Mouse (Mus musculus) small intestine, adult 2 months (tissue): Measurements from ENCODE around the gene Wsb2. TPM values are rescaled to one million over a fixed set of nuclear protein-coding genes. Genes with fewer than 3 reads are reported as not detected.
A peak's percentile ranks its signal among the peaks of the same experiment; 100 is the strongest.

ENCODE experiments used
- H3K27ac ChIP-seq: fragments of 200-500 bp; 2 replicates; pipeline ENCODE4 v1.5.1; 2012; ENCODE audit warnings: low read depth, low read length, control low read depth, inconsistent platforms; ENCODE audit not compliant: insufficient read depth
- H3K27me3 ChIP-seq: fragments of 200-500 bp; 2 replicates; pipeline ENCODE4 v1.6.1; 2012; ENCODE audit warnings: mild to moderate bottlenecking, moderate library complexity, low read length, inconsistent platforms; ENCODE audit not compliant: control insufficient read depth, insufficient read depth
- H3K36me3 ChIP-seq: fragments of 200-500 bp; 2 replicates; pipeline ENCODE4 v1.6.1; 2012; ENCODE audit warnings: mild to moderate bottlenecking, low read length, control low read depth, inconsistent platforms; ENCODE audit not compliant: control insufficient read depth, insufficient read depth
- H3K4me1 ChIP-seq: fragments of 200-500 bp; 2 replicates; pipeline ENCODE4 v1.6.1; 2012; ENCODE audit warnings: low read length, inconsistent platforms, mixed read lengths; ENCODE audit not compliant: control insufficient read depth, insufficient read depth, insufficient read length
- H3K4me3 ChIP-seq: fragments of 200-500 bp; 2 replicates; pipeline ENCODE4 v1.5.1; 2012; ENCODE audit warnings: low read depth, mild to moderate bottlenecking, control low read depth, inconsistent platforms, low read length, moderate library complexity
- CTCF ChIP-seq: fragments of 200-500 bp; IDR thresholded peaks from 2 replicates; pipeline ENCODE4 v1.5.1; 2012; ENCODE audit warnings: low read depth, mild to moderate bottlenecking, control low read depth, inconsistent platforms, low read length, moderate library complexity, mixed read lengths; ENCODE audit not compliant: insufficient replicate concordance, insufficient read length; ENCODE audit errors: extremely low read depth
- POLR2A ChIP-seq: fragments of 200-500 bp; IDR thresholded peaks from 2 replicates; pipeline ENCODE4 v1.6.1; 2012; ENCODE audit warnings: low read depth, mild to moderate bottlenecking, control low read depth, inconsistent platforms, low read length, moderate library complexity
- WGBS: fragments of 180-500 bp; shearing (Covaris S2); methylation state at CpG from one replicate; pipeline ENCODE4 v1.1.7; 2018; 5-methylcytosine and 5-hydroxymethylcytosine counted together
- polyA plus RNA-seq: library from polyadenylated mRNA; depleted of rRNA; stranded (reverse); fragments of >200 nt; gene quantifications from 2 replicates; pipeline ENCODE4 v1.2.3, GENCODE M21; 2012

Wsb2 gene
- polyA plus RNA-seq, 1 experiment: 194 TPM

- Histone ChIP-seq H3K4me3 (peak overlapping the region; percentile 90), H3K27ac (peak overlapping the region; percentile 33), H3K27me3 (no peaks in the 10 kb centered on the region), H3K4me1 (peaks cover 19% of the 10 kb centered on the region; the same call in 1 of the 2 replicates), H3K36me3 (peaks cover 15% of the 10 kb centered on the region)
- under 1% methylated on average over 23 of the region's 24 CpGs for WGBS
- TF ChIP-seq CTCF: no peak
- TF ChIP-seq POLR2A: no peak; the same call in 1 of the 2 replicates
These were observed 557 bp upstream of the Wsb2 start for GRCm38 (mm10) chr5:117356365-117357128.

- Histone ChIP-seq H3K27ac (peak overlapping the region; percentile 90), H3K4me1 (peaks cover 27% of the 10 kb centered on the region), H3K4me3 (peak overlapping the region; percentile 90), H3K27me3 (no peaks in the 10 kb centered on the region), H3K36me3 (peaks cover 10% of the 10 kb centered on the region; the same call in 1 of the 2 replicates)
- no peak; the same call in 1 of the 2 replicates for TF ChIP-seq POLR2A
- TF ChIP-seq CTCF: 0 out of 2 replicates have a peak, but pooled peaks have one; percentile 3
- under 1% methylated on average over 45 of the region's 49 CpGs for WGBS
These were observed 559 bp downstream of the Wsb2 start for GRCm38 (mm10) chr5:117357478-117358247.

- Histone ChIP-seq H3K4me3 (peak overlapping the region; percentile 90), H3K4me1 (peaks cover 33% of the 10 kb centered on the region), H3K27me3 (no peaks in the 10 kb centered on the region), H3K36me3 (peaks cover 7% of the 10 kb centered on the region; the same call in 1 of the 2 replicates), H3K27ac (peak overlapping the region; percentile 90)
- TF ChIP-seq POLR2A (no peak), CTCF (no peak)
- WGBS: 13% methylated on average over 6 of the region's 6 CpGs
These were observed 1.1 kb downstream of the Wsb2 start for GRCm38 (mm10) chr5:117358248-117358630.

GRCm38 (mm10) chr5:117358725-117359124, 1.6 kb downstream of the Wsb2 start:
- WGBS: 37% methylated on average over 11 of the region's 11 CpGs
- TF ChIP-seq POLR2A (no peak), CTCF (peak; percentile 79; the same call in 1 of the 2 replicates)
- Histone ChIP-seq H3K27me3 (no peaks in the 10 kb centered on the region), H3K4me1 (peaks cover 36% of the 10 kb centered on the region), H3K27ac (no peak overlapping the region), H3K4me3 (no peak overlapping the region), H3K36me3 (peaks cover 5% of the 10 kb centered on the region; the same call in 1 of the 2 replicates)

- H3K4me1 ChIP-seq: peaks cover 40% of the 10 kb centered on the region
- TF ChIP-seq POLR2A (no peak), CTCF (no peak)
- peak overlapping the region; percentile 96 for H3K27ac ChIP-seq
- peak overlapping the region; percentile 24 for H3K4me3 ChIP-seq
- no peaks in the 10 kb centered on the region for H3K27me3 ChIP-seq
- H3K36me3 ChIP-seq: peaks cover 10% of the 10 kb centered on the region
- 14% methylated on average over 7 of the region's 7 CpGs for WGBS
These were observed 2.6 kb downstream of the Wsb2 start for GRCm38 (mm10) chr5:117359497-117360227.

- TF ChIP-seq CTCF: no peak
- TF ChIP-seq POLR2A: no peak
- peaks cover 15% of the 10 kb centered on the region for H3K36me3 ChIP-seq
- WGBS: 17% methylated on average over 13 of the region's 13 CpGs
- peaks cover 40% of the 10 kb centered on the region for H3K4me1 ChIP-seq
- H3K27ac ChIP-seq: peak overlapping the region; percentile 96
- no peaks in the 10 kb centered on the region for H3K27me3 ChIP-seq
- H3K4me3 ChIP-seq: peak overlapping the region; percentile 33
These were observed 3.1 kb downstream of the Wsb2 start for GRCm38 (mm10) chr5:117360228-117360515.
